Comparison of ENCODE assay signal across 8 mouse cellular contexts in the genomic region with DNA sequence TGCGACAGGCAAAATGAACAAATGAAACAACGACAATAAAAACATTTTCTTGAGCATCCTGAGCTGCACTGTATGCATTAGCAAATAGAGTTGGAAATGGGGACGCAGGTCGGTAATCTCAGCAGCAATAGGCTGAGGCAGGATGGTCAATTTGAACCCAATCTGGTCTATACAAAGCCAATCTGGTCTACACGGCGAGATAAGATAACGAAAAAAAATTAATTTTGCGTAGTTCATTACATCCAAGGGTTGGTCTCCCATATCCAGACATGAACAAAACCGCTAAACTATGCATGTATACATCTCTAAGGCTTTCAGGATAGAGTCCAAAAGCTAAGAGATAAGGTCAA. TPM values are rescaled to one million over a fixed set of nuclear protein-coding genes. Genes with fewer than 3 reads are reported as not detected.
DNase-seq lines count a peak whose midpoint lies in the region; ATAC-seq and TF ChIP-seq lines count a peak whose summit lies in the region.

No protein-coding gene starts in this region.

- no peaks in the 10 kb centered on the region for H3K36me3 ChIP-seq in thymus, adult 2 months (ENCODE audit: control insufficient read depth, insufficient read depth, low read length)
- peaks cover 8% of the 10 kb centered on the region for H3K36me3 ChIP-seq in liver, embryonic 12.5 days
- no peaks in the 10 kb centered on the region for H3K36me3 ChIP-seq in stomach, embryonic 16.5 days (ENCODE audit: control insufficient read depth, insufficient read depth, low read length)

- TF ChIP-seq POLR2A in thymus, adult 2 months (IDR thresholded peaks at IDR 0.05; ENCODE audit: control insufficient read depth, extremely low read depth, insufficient read depth, low read length, poor library complexity) = no peak

- peak overlapping the region; percentile 86 for H3K9ac ChIP-seq in liver, embryonic 12.5 days
- peak overlapping the region; percentile 81 for H3K9ac ChIP-seq in stomach, embryonic 16.5 days (ENCODE audit: low read length)

- H3K27me3 ChIP-seq in thymus, adult 2 months (ENCODE audit: control insufficient read depth, insufficient read depth, low read length) = no peaks in the 10 kb centered on the region
- no peaks in the 10 kb centered on the region for H3K27me3 ChIP-seq in liver, embryonic 12.5 days (replicated peaks)
- no peaks in the 10 kb centered on the region for H3K27me3 ChIP-seq in stomach, embryonic 16.5 days (ENCODE audit: control insufficient read depth, insufficient read depth, low read length)

- H3K4me2 ChIP-seq in liver, embryonic 12.5 days = peak overlapping the region; percentile 76
- H3K4me2 ChIP-seq in stomach, embryonic 16.5 days (ENCODE audit: low read depth, low read length) = peak overlapping the region; percentile 75

- ATAC-seq in frontal cortex, adult (ENCODE audit: low TSS enrichment) = peak; percentile 32; the same call in 1 of the 2 replicates
- no peak for ATAC-seq in liver, embryonic 12.5 days
- ATAC-seq in stomach, embryonic 16.5 days (ENCODE audit: insufficient read depth, low FRiP score) = no peak; the same call in 1 of the 2 replicates

- H3K4me3 ChIP-seq in thymus, adult 2 months (ENCODE audit: control insufficient read depth, insufficient read depth, low read length) = peak overlapping the region; percentile 86
- peak overlapping the region; percentile 93 for H3K4me3 ChIP-seq in liver, embryonic 12.5 days
- H3K4me3 ChIP-seq in stomach, embryonic 16.5 days (replicated peaks; ENCODE audit: low read length) = peak overlapping the region; percentile 91

- H3K9me3 ChIP-seq in liver, embryonic 12.5 days (replicated peaks) = no peaks in the 10 kb centered on the region
- no peaks in the 10 kb centered on the region for H3K9me3 ChIP-seq in stomach, embryonic 16.5 days (replicated peaks; ENCODE audit: control insufficient read depth, low read length)

- DNase-seq in frontal cortex, adult 2 months (ENCODE audit: extremely low spot score in 1 of 2, low spot score in 1 of 2) = no peak
- DNase-seq in thymus, adult 2 months = no peak
- no peak for DNase-seq in thymus, postnatal 25 days
- DNase-seq in cerebellum, adult 9-11 months = no peak
- no peak for DNase-seq in c-Kit-positive CD71-positive TER-119-positive erythroid progenitor cells, embryonic 14.5 days (ENCODE audit: low spot score)

- no peak overlapping the region for H3K27ac ChIP-seq in thymus, adult 2 months (ENCODE audit: control insufficient read depth, insufficient read depth, low read length)
- peak overlapping the region; percentile 85 for H3K27ac ChIP-seq in liver, embryonic 12.5 days
- H3K27ac ChIP-seq in stomach, embryonic 16.5 days (ENCODE audit: low read length) = peak overlapping the region; percentile 75

- WGBS in thymus, adult 2 months = 23% methylated on average over 9 of the region's 9 CpGs
- WGBS in liver, embryonic 12.5 days (ENCODE audit: insufficient replicate concordance) = 14% methylated on average over 9 of the region's 9 CpGs
- WGBS in stomach, embryonic 16.5 days = 18% methylated on average over 9 of the region's 9 CpGs

- no peak for TF ChIP-seq CTCF in thymus, adult 2 months (IDR thresholded peaks at IDR 0.05; ENCODE audit: borderline replicate concordance, control insufficient read depth, extremely low read depth, insufficient read depth, low read length, poor library complexity)

- H3K4me1 ChIP-seq in thymus, adult 2 months (replicated peaks; ENCODE audit: control insufficient read depth, insufficient read depth, low read length) = no peaks in the 10 kb centered on the region
- H3K4me1 ChIP-seq in liver, embryonic 12.5 days = peaks cover 18% of the 10 kb centered on the region
- H3K4me1 ChIP-seq in stomach, embryonic 16.5 days (ENCODE audit: control insufficient read depth, insufficient read depth, low read length) = no peaks in the 10 kb centered on the region; the same call in 1 of the 2 replicates

RNA-seq across cellular contexts. Expression of a gene that starts 0.4 kb away (rescaled TPM):
- 20.9 and 22.7 TPM in 2 replicates for polyA plus RNA-seq in frontal cortex, adult 2 months (2012; rRNA removed)
- polyA plus RNA-seq in thymus, adult 2 months (2012; rRNA removed) = 6.4 and 7.1 TPM in 2 replicates
- 21.9 and 22.2 TPM in 2 replicates for polyA plus RNA-seq in liver, embryonic 12.5 days (2016; fragmentation: Nextera tagmentation; extraction: Ambion mirVana)
- 18.8 and 22.0 TPM in 2 replicates for polyA plus RNA-seq in stomach, embryonic 16.5 days (2015; fragmentation: Nextera tagmentation; extraction: Ambion mirVana)
